Mouse (Mus musculus) small intestine, adult 2 months (tissue): ENCODE measurements around the gene Rabgap1.

ENCODE experiments used
- CTCF ChIP-seq: fragments of 200-500 bp; IDR thresholded peaks from 2 replicates; pipeline ENCODE4 v1.5.1; 2012; ENCODE audit warnings: low read depth, mild to moderate bottlenecking, control low read depth, inconsistent platforms, low read length, moderate library complexity, mixed read lengths; ENCODE audit not compliant: insufficient replicate concordance, insufficient read length; ENCODE audit errors: extremely low read depth
- POLR2A ChIP-seq: fragments of 200-500 bp; IDR thresholded peaks from 2 replicates; pipeline ENCODE4 v1.6.1; 2012; ENCODE audit warnings: low read depth, mild to moderate bottlenecking, control low read depth, inconsistent platforms, low read length, moderate library complexity

GRCm38 (mm10) chr2:37587919-37588318, 144.8 kb downstream of the Rabgap1 start:
- TF ChIP-seq POLR2A (no peak), CTCF (no peak)
